Mouse (Mus musculus) midbrain, embryonic 12.5 days (tissue): ENCODE data around the gene Slc35d2. TPM values are rescaled to one million over a fixed set of nuclear protein-coding genes. Genes with fewer than 3 reads are reported as not detected.

Source experiments
- ATAC-seq: fragments of 200-750 bp; cut with Nextera tagmentation; 2 replicates; pipeline ENCODE4 v1.8.0; 2017; ENCODE audit warnings: low read depth, moderate TSS enrichment, moderate library complexity; ENCODE audit not compliant: low FRiP score
- H3K27ac ChIP-seq: fragments of 300-500 bp; sonication (generic); replicated peaks from 2 replicates; pipeline ENCODE4 v1.5.1; 2016; ENCODE audit warnings: mild to moderate bottlenecking
- H3K27me3 ChIP-seq: fragments of 300-500 bp; sonication (generic); 2 replicates; pipeline ENCODE4 v1.6.1; 2016; ENCODE audit warnings: mild to moderate bottlenecking
- H3K36me3 ChIP-seq: fragments of 300-500 bp; sonication (generic); 2 replicates; pipeline ENCODE4 v1.6.1; 2016
- H3K4me1 ChIP-seq: fragments of 300-500 bp; sonication (generic); 2 replicates; pipeline ENCODE4 v1.6.1; 2016
- H3K4me2 ChIP-seq: fragments of 300-500 bp; sonication (generic); replicated peaks from 2 replicates; pipeline ENCODE4 v1.6.1; 2016; ENCODE audit warnings: mild to moderate bottlenecking, moderate library complexity
- H3K4me3 ChIP-seq: fragments of 300-500 bp; sonication (generic); 2 replicates; pipeline ENCODE4 v1.5.1; 2016; ENCODE audit warnings: mild to moderate bottlenecking
- H3K9ac ChIP-seq: fragments of 300-500 bp; sonication (generic); replicated peaks from 2 replicates; pipeline ENCODE4 v1.6.1; 2016; ENCODE audit warnings: mild to moderate bottlenecking, moderate library complexity
- H3K9me3 ChIP-seq: fragments of 300-500 bp; sonication (generic); 2 replicates; pipeline ENCODE4 v1.6.1; 2016; ENCODE audit warnings: mild to moderate bottlenecking
- WGBS: fragments of 180-500 bp; shearing (Covaris S2); methylation state at CpG from one replicate; pipeline ENCODE4 v1.1.7; 2016; 5-methylcytosine and 5-hydroxymethylcytosine counted together
- polyA plus RNA-seq: library from polyadenylated mRNA; unstranded; fragments of >200 nt; fragmentation: Nextera tagmentation; extraction: Ambion mirVana; gene quantifications from 2 replicates; pipeline ENCODE4 v1.2.1, GENCODE M21; 2016

The Slc35d2 gene
- polyA plus RNA-seq, 1 experiment from 2014 or later: 4.0 TPM

DNA sequence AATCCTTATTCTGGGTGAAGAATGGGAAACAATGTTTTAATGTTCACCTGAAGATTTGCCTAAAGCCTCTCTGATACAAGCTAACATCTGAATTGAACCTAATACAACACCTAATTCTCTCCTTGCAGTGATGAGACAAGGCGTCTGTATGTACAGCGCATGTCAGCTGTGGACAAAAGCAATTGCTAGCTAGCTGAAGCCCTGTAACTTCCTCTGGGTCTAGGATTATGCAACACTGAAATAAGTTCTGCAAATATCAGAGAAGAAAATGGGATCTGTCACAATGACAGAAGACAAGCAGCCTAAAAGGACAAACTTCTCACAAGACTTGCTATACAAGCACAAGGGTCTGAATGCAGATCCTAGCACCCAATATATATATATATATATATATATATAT lies 80.7 kb downstream of the Slc35d2 start:
- Histone ChIP-seq H3K4me3 (no peak overlapping the region), H3K27ac (no peak overlapping the region), H3K36me3 (no peaks in the 10 kb centered on the region), H3K4me1 (no peaks in the 10 kb centered on the region), H3K9ac (no peak overlapping the region), H3K4me2 (no peak overlapping the region), H3K9me3 (no peaks in the 10 kb centered on the region; the same call in 1 of the 2 replicates), H3K27me3 (no peaks in the 10 kb centered on the region)
- no peak for ATAC-seq
- WGBS: 76% methylated on average over 2 of the region's 2 CpGs

Other genes with a start within 250 kb of the Slc35d2 start
- gene Hsd17b3, start 40.1 kb downstream of the Slc35d2 start, polyA plus RNA-seq: 0.51 TPM in 1 of 2 replicates, not detected in the other
- 20.7 and 22.6 TPM in 2 replicates for gene Zfp367, start 23.8 kb upstream of the Slc35d2 start, polyA plus RNA-seq
- gene Habp4, start 32.5 kb upstream of the Slc35d2 start, polyA plus RNA-seq: 26.8 and 28.4 TPM in 2 replicates
- 6.7 and 9.1 TPM in 2 replicates for gene Cdc14b, start 145.9 kb upstream of the Slc35d2 start, polyA plus RNA-seq
- 16.4 and 19.2 TPM in 2 replicates for gene Aaed1, start 183.3 kb upstream of the Slc35d2 start, polyA plus RNA-seq
- gene Ctsl, start 241.5 kb upstream of the Slc35d2 start, polyA plus RNA-seq: 103 and 116 TPM in 2 replicates